Mouse (Mus musculus): ENCODE measurements at regions not wholly inside any gene's neighbourhood (a gene's known extent, or its start where the extent isn't known, plus 50 kb on each side); places are given as distances from the start of the nearest gene placed in this dataset.

GRCm38 (mm10) chr7:118303921-118304320 is 60.5 kb upstream of the Smg1 start:
- TF ChIP-seq CTCF (IDR thresholded peaks at IDR 0.05; ENCODE audit: extremely low read depth, insufficient read length, insufficient replicate concordance, low read depth, low read length) (no peak), POLR2A (IDR thresholded peaks at IDR 0.05; ENCODE audit: low read depth, low read length) (no peak)

Data from small intestine, adult 2 months (tissue).